Mouse (Mus musculus) megakaryocyte, embryonic 14.5 days (primary cell): ENCODE results near the gene Enpp1. TPM values are rescaled to one million over a fixed set of nuclear protein-coding genes. Genes with fewer than 3 reads are reported as not detected.
A peak's percentile ranks its signal among the peaks of the same experiment; 100 is the strongest.

Experiments
- H3K27me3 ChIP-seq: replicated peaks from 2 replicates; pipeline ENCODE3; 2012; ENCODE audit warnings: inconsistent platforms
- H3K36me3 ChIP-seq: replicated peaks from 2 replicates; pipeline ENCODE3; 2012; ENCODE audit warnings: low read length, inconsistent platforms, mixed read lengths
- H3K4me1 ChIP-seq: 2 replicates; pipeline ENCODE4 v1.6.1; 2012; ENCODE audit warnings: inconsistent platforms
- H3K4me3 ChIP-seq: replicated peaks from 2 replicates; pipeline ENCODE3; 2012; ENCODE audit warnings: moderate library complexity, mild to moderate bottlenecking, inconsistent platforms
- H3K9me3 ChIP-seq: 2 replicates; pipeline ENCODE4 v1.6.1; 2012; ENCODE audit warnings: inconsistent platforms
- FLI1 ChIP-seq: IDR thresholded peaks from 2 replicates; pipeline ENCODE4 v1.6.1; 2012; ENCODE audit warnings: low read length, inconsistent platforms, mixed read lengths
- GATA1 ChIP-seq: IDR thresholded peaks from 3 replicates; pipeline ENCODE4 v1.6.1; 2012; ENCODE audit warnings: mixed read lengths, low read length, inconsistent platforms, borderline replicate concordance
- polyA plus RNA-seq: library from polyadenylated mRNA; stranded (reverse); fragments of >175 nt; gene quantifications from 2 replicates; pipeline ENCODE4 v1.2.3, GENCODE M21; 2012; ENCODE audit warnings: low replicate concordance; ENCODE audit not compliant: insufficient read depth

Enpp1 gene
- polyA plus RNA-seq, 1 experiment, result 0.44 TPM

- H3K36me3 ChIP-seq, result no peaks in the 10 kb centered on the region
- TF ChIP-seq FLI1 (no peak), GATA1 (no peak)
- H3K4me3 ChIP-seq, result peak overlapping the region; percentile 94
- H3K27me3 ChIP-seq, result peaks cover 22% of the 10 kb centered on the region
- H3K9me3 ChIP-seq, result no peaks in the 10 kb centered on the region
- peaks cover 20% of the 10 kb centered on the region for H3K4me1 ChIP-seq
Measured at GRCm38 (mm10) chr10:24712367-24712761, 405 bp upstream of the Enpp1 start.

GRCm38 (mm10) chr10:24711071-24711470, 888 bp downstream of the Enpp1 start:
- peaks cover 22% of the 10 kb centered on the region for H3K27me3 ChIP-seq
- peak overlapping the region; percentile 94 for H3K4me3 ChIP-seq
- H3K9me3 ChIP-seq, result no peaks in the 10 kb centered on the region
- no peaks in the 10 kb centered on the region for H3K36me3 ChIP-seq
- no peak for TF ChIP-seq FLI1
- peaks cover 20% of the 10 kb centered on the region for H3K4me1 ChIP-seq

- Histone ChIP-seq H3K4me3 (no peak overlapping the region), H3K36me3 (no peaks in the 10 kb centered on the region), H3K4me1 (peaks cover 20% of the 10 kb centered on the region), H3K27me3 (peaks cover 22% of the 10 kb centered on the region), H3K9me3 (no peaks in the 10 kb centered on the region)
- TF ChIP-seq GATA1 (no peak), FLI1 (no peak)
Measured at GRCm38 (mm10) chr10:24710361-24710760, 1.6 kb downstream of the Enpp1 start.

- Histone ChIP-seq H3K4me3 (no peak overlapping the region), H3K27me3 (peaks cover 20% of the 10 kb centered on the region), H3K4me1 (peaks cover 17% of the 10 kb centered on the region), H3K36me3 (no peaks in the 10 kb centered on the region), H3K9me3 (no peaks in the 10 kb centered on the region)
- TF ChIP-seq GATA1 (no peak), FLI1 (no peak)
Measured at GRCm38 (mm10) chr10:24707745-24708144, 4.2 kb downstream of the Enpp1 start.

- Histone ChIP-seq H3K27me3 (peaks cover 12% of the 10 kb centered on the region), H3K4me3 (no peak overlapping the region), H3K4me1 (peaks cover 8% of the 10 kb centered on the region), H3K9me3 (no peaks in the 10 kb centered on the region), H3K36me3 (no peaks in the 10 kb centered on the region)
- TF ChIP-seq FLI1, result no peak
Measured at GRCm38 (mm10) chr10:24706431-24707140, 5.4 kb downstream of the Enpp1 start.

- H3K9me3 ChIP-seq, result no peaks in the 10 kb centered on the region
- H3K36me3 ChIP-seq, result no peaks in the 10 kb centered on the region
- H3K4me1 ChIP-seq, result no peaks in the 10 kb centered on the region
- TF ChIP-seq GATA1 (no peak), FLI1 (no peak)
- no peak overlapping the region for H3K4me3 ChIP-seq
- no peaks in the 10 kb centered on the region for H3K27me3 ChIP-seq
Measured at GRCm38 (mm10) chr10:24702698-24703097, 9.3 kb downstream of the Enpp1 start.

GRCm38 (mm10) chr10:24698131-24698775, 13.7 kb downstream of the Enpp1 start:
- TF ChIP-seq GATA1, result no peak
- TF ChIP-seq FLI1, result no peak
- Histone ChIP-seq H3K4me1 (peaks cover 4% of the 10 kb centered on the region; the same call in 1 of the 2 replicates), H3K9me3 (no peaks in the 10 kb centered on the region), H3K4me3 (no peak overlapping the region), H3K27me3 (no peaks in the 10 kb centered on the region), H3K36me3 (no peaks in the 10 kb centered on the region)

GRCm38 (mm10) chr10:24696761-24697160, 15.2 kb downstream of the Enpp1 start:
- H3K4me1 ChIP-seq, result peaks cover 4% of the 10 kb centered on the region; the same call in 1 of the 2 replicates
- no peak for TF ChIP-seq GATA1
- TF ChIP-seq FLI1, result no peak
- H3K36me3 ChIP-seq, result no peaks in the 10 kb centered on the region

GRCm38 (mm10) chr10:24695786-24696185, 16.2 kb downstream of the Enpp1 start:
- H3K36me3 ChIP-seq, result no peaks in the 10 kb centered on the region
- H3K4me3 ChIP-seq, result no peak overlapping the region
- H3K9me3 ChIP-seq, result no peaks in the 10 kb centered on the region
- no peaks in the 10 kb centered on the region for H3K27me3 ChIP-seq
- H3K4me1 ChIP-seq, result peaks cover 4% of the 10 kb centered on the region; the same call in 1 of the 2 replicates
- no peak for TF ChIP-seq FLI1
- no peak for TF ChIP-seq GATA1

More at GRCm38 (mm10) chr10:24696761-24697160, 15.2 kb downstream of the Enpp1 start:
- Histone ChIP-seq H3K4me3 (no peak overlapping the region), H3K9me3 (no peaks in the 10 kb centered on the region), H3K27me3 (no peaks in the 10 kb centered on the region)

- no peaks in the 10 kb centered on the region for H3K36me3 ChIP-seq
- H3K27me3 ChIP-seq, result no peaks in the 10 kb centered on the region
- H3K4me3 ChIP-seq, result no peak overlapping the region
- TF ChIP-seq FLI1 (no peak), GATA1 (no peak)
- peaks cover 6% of the 10 kb centered on the region; the same call in 1 of the 2 replicates for H3K9me3 ChIP-seq
- no peaks in the 10 kb centered on the region for H3K4me1 ChIP-seq
Measured at GRCm38 (mm10) chr10:24682518-24683104, 29.3 kb downstream of the Enpp1 start.
